Mouse (Mus musculus): ENCODE results near the gene Myh7b.

DNA sequence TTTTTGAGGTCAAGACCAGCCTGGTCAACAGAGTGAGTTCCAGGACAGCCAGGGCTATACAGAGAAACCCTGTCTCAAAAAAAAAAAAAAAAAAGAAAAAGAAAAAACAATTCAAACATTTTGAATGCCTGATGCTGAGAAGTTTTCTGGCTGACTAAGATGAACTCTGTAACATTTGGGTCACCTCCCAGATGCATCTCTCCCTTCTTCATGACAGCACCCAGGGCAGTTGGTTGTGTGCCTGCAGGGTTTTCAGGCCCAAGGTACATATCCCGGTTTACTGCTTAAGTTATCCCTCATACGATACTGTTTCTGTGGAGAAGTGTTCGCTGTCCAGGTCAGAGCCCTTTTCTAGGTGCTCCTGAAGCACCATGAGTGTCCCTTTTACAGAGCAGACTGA lies 30.7 kb upstream of the Myh7b start:
- no peak for TF ChIP-seq POLR2A (IDR thresholded peaks at IDR 0.05; ENCODE audit: low read depth, low read length)
- TF ChIP-seq MAFK (IDR thresholded peaks at IDR 0.05; ENCODE audit: insufficient replicate concordance, low read length) = no peak
- TF ChIP-seq CHD1 (IDR thresholded peaks at IDR 0.05; ENCODE audit: low read depth, low read length) = no peak
- no peak for TF ChIP-seq USF1 (IDR thresholded peaks at IDR 0.05; ENCODE audit: low read depth, low read length)
- TF ChIP-seq CTCF (conservative IDR thresholded peaks at IDR 0.05 in 1 of 2, IDR thresholded peaks at IDR 0.05 in 1 of 2; ENCODE audit: low read depth in 2 of 2, low read length in 2 of 2) = no peak
- no peak for TF ChIP-seq NRF1 (IDR thresholded peaks at IDR 0.05; ENCODE audit: low read depth, low read length)
- TF ChIP-seq KAT2A (IDR thresholded peaks at IDR 0.05; ENCODE audit: insufficient replicate concordance, low read length) = no peak
- no peak for TF ChIP-seq ELF1 (IDR thresholded peaks at IDR 0.05; ENCODE audit: low read depth, low read length)

All from CH12.LX (cell line).